Mouse (Mus musculus): ENCODE results near the gene Rps29. TPM values are rescaled to one million over a fixed set of nuclear protein-coding genes. Genes with fewer than 3 reads are reported as not detected.

Rps29 gene
- polyA plus RNA-seq, 1 experiment from 2014 or later, result 1,027 TPM

DNA sequence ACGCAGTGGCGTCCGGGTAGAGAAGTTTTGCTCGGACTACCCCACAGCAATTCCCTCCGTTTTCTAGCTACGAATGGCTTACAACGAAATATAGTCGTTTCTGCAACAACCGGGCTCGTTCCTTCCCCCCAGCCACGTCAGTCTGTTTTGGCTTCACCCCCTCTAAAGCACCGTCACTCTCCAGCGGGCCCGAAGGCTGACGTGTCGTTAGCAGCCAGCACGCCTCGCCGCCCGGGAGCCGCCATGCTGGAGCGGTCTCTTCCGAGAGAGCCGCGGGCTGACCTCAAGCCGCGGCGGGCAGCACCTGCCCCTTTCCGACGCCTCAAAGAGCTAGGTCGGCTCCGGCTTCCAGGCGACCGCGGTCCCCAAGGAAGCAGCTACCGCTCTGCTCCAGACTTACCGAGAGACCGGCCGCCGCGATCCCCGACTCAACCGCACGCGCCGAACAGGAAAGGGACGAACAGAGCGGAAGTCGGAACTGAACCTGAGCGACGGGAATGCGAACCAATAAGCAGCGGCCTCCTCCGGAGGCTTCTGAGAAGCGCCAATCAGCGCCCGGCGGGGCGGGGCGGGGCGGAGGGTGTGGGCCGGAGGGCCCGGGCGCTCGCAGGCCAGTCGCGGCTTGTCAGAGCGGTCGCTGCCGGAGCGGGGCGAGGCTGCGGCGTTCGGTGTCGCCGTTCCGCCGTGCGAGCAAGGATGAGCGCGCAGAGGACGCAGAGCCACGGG, 24.8 kb upstream of the Rps29 start, which contains the start of the genes Rpl36al and Mgat2:
Gene Rpl36al, minus strand, starts transcription at position 501 of the 726 bp plus-strand sequence.
Gene Mgat2, plus strand, starts transcription at position 575 of the 726 bp plus-strand sequence.
- Histone ChIP-seq H3K9me3 (replicated peaks; ENCODE audit: control insufficient read depth, low read length) (no peaks in the 10 kb centered on the region), H3K9ac (ENCODE audit: low read length) (peak within 1 kb of the TSS; percentile 90), H3K36me3 (ENCODE audit: control insufficient read depth, insufficient read depth) (peaks cover 15% of the 10 kb centered on the region), H3K4me1 (ENCODE audit: control insufficient read depth, insufficient read depth, low read length) (peaks cover 22% of the 10 kb centered on the region), H3K27ac (ENCODE audit: low read length) (peak within 1 kb of the TSS; percentile 90), H3K4me3 (ENCODE audit: low read length) (peak within 1 kb of the TSS; percentile 92), H3K4me2 (ENCODE audit: low read depth, low read length) (peak within 1 kb of the TSS; percentile 91), H3K27me3 (ENCODE audit: control insufficient read depth, insufficient read depth, low read length) (no peaks in the 10 kb centered on the region)
- peak; percentile 98 for ATAC-seq (replicated peaks; ENCODE audit: extremely low read depth, insufficient read depth, low FRiP score)
- under 1% methylated on average over 84 of the region's 84 CpGs for WGBS

DNA sequence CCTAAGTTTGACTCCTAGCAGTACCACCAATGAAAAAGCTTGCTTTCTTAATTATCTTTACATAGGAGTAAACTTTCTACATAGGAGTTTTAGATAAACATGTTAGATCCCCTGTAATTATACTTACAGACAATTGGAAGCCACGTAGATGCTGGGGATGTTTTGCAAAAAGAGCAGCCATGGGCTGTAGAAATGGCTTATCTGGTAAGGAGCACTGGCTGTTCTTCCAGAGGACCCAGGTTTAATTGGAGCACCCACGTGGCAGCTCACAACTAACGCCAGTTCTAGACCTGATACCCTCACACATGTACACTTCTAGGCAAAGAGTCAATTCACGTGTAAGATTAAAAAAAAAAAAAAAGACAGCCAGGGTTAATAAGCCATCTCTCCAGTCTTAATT, 22.8 kb upstream of the Rps29 start:
- H3K27ac ChIP-seq (ENCODE audit: low read length), result no peak overlapping the region
- no peak overlapping the region for H3K4me2 ChIP-seq (ENCODE audit: low read depth, low read length)
- H3K9ac ChIP-seq (ENCODE audit: low read length), result no peak overlapping the region
- no peaks in the 10 kb centered on the region for H3K9me3 ChIP-seq (replicated peaks; ENCODE audit: control insufficient read depth, low read length)
- no peak for ATAC-seq (replicated peaks; ENCODE audit: extremely low read depth, insufficient read depth, low FRiP score)
- WGBS, result 80% methylated on average over 4 of the region's 4 CpGs
- H3K4me1 ChIP-seq (ENCODE audit: control insufficient read depth, insufficient read depth, low read length), result peaks cover 17% of the 10 kb centered on the region
- peaks cover 13% of the 10 kb centered on the region for H3K36me3 ChIP-seq (ENCODE audit: control insufficient read depth, insufficient read depth)
- H3K4me3 ChIP-seq (ENCODE audit: low read length), result no peak overlapping the region
- H3K27me3 ChIP-seq (ENCODE audit: control insufficient read depth, insufficient read depth, low read length), result no peaks in the 10 kb centered on the region

DNA sequence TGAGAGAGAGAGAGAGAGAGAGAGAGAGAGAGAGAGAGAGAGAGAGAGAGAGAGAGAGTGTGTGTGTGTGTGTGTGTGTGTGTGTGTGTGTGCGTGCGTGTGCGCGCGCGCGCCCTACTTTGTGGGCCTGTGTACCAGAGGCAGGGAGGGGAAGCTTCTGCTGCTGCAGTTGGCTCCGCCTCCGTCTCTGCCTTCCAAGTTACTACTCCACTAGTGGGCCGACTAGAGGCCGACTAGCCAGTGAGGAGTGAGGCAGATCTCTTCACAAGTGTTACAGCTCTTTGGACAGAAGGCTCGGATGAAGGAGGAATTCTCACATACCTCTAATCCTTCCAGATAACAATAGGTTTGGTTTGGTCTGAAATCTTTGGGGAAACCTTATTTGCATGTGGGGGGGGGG, 20.4 kb upstream of the Rps29 start:
- no peaks in the 10 kb centered on the region for H3K9me3 ChIP-seq (replicated peaks; ENCODE audit: control insufficient read depth, low read length)
- H3K4me2 ChIP-seq (ENCODE audit: low read depth, low read length), result no peak overlapping the region
- no peak for ATAC-seq (replicated peaks; ENCODE audit: extremely low read depth, insufficient read depth, low FRiP score)
- WGBS, result 64% methylated on average over 12 of the region's 12 CpGs
- peaks cover 23% of the 10 kb centered on the region for H3K36me3 ChIP-seq (ENCODE audit: control insufficient read depth, insufficient read depth)
- H3K9ac ChIP-seq (ENCODE audit: low read length), result no peak overlapping the region
- no peak overlapping the region for H3K4me3 ChIP-seq (ENCODE audit: low read length)
- H3K27me3 ChIP-seq (ENCODE audit: control insufficient read depth, insufficient read depth, low read length), result no peaks in the 10 kb centered on the region
- H3K4me1 ChIP-seq (ENCODE audit: control insufficient read depth, insufficient read depth, low read length), result peaks cover 5% of the 10 kb centered on the region; the same call in 1 of the 2 replicates
- no peak overlapping the region for H3K27ac ChIP-seq (ENCODE audit: low read length)

DNA sequence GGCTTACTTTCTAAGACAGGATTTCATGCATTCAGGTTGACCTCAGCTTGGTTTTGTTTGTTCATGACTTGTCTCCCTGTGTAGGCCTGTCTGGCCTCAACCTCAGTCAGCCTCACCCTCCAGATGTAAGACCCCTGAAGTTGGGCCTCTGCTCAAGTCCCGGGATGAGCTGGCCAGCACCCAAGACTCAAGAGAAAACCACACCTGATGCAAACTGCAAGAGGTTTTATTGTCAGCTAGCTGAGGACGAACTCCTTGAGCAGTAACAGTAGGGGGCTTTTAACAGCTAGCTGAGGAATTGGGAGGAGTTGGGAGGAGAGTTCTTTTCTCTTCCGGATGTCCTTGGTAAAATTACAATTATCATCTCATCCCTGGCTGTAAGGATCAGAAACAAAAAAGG, 18.5 kb upstream of the Rps29 start:
- H3K36me3 ChIP-seq (ENCODE audit: control insufficient read depth, insufficient read depth), result peaks cover 28% of the 10 kb centered on the region
- WGBS, result 78% methylated on average over 3 of the region's 3 CpGs
- H3K27ac ChIP-seq (ENCODE audit: low read length), result no peak overlapping the region
- 0 out of 2 replicates have a peak, but pooled peaks cover 3% of the 10 kb centered on the region for H3K4me1 ChIP-seq (ENCODE audit: control insufficient read depth, insufficient read depth, low read length)
- H3K9ac ChIP-seq (ENCODE audit: low read length), result no peak overlapping the region
- no peak for ATAC-seq (replicated peaks; ENCODE audit: extremely low read depth, insufficient read depth, low FRiP score)
- H3K4me3 ChIP-seq (ENCODE audit: low read length), result no peak overlapping the region
- no peak overlapping the region for H3K4me2 ChIP-seq (ENCODE audit: low read depth, low read length)
- H3K9me3 ChIP-seq (replicated peaks; ENCODE audit: control insufficient read depth, low read length), result no peaks in the 10 kb centered on the region
- no peaks in the 10 kb centered on the region for H3K27me3 ChIP-seq (ENCODE audit: control insufficient read depth, insufficient read depth, low read length)

DNA sequence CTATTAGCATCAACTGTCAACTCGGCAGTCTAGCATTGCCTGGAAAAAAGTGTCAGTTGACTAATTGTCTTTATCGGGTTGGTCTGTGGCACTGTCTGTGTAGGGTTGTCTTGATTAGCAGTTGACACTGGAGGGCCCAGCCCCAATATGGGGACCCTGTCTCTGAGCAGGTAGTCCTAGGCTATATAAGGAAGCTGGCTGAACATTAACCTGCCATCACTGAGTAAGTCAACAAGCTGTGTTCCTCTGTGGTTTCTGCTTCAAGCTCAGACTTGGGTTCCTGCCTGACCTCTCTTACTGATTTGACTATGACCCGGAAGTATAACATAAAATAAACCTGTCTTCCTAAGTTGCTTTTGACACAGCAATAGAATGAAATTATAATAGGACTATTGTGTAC, 17.0 kb upstream of the Rps29 start:
- no peak overlapping the region for H3K9ac ChIP-seq (ENCODE audit: low read length)
- no peak overlapping the region for H3K4me2 ChIP-seq (ENCODE audit: low read depth, low read length)
- no peaks in the 10 kb centered on the region for H3K4me1 ChIP-seq (ENCODE audit: control insufficient read depth, insufficient read depth, low read length)
- H3K4me3 ChIP-seq (ENCODE audit: low read length), result no peak overlapping the region
- WGBS, result 89% methylated on average over 3 of the region's 3 CpGs
- H3K36me3 ChIP-seq (ENCODE audit: control insufficient read depth, insufficient read depth), result peaks cover 22% of the 10 kb centered on the region
- H3K27me3 ChIP-seq (ENCODE audit: control insufficient read depth, insufficient read depth, low read length), result no peaks in the 10 kb centered on the region
- ATAC-seq (replicated peaks; ENCODE audit: extremely low read depth, insufficient read depth, low FRiP score), result no peak
- no peak overlapping the region for H3K27ac ChIP-seq (ENCODE audit: low read length)
- H3K9me3 ChIP-seq (replicated peaks; ENCODE audit: control insufficient read depth, low read length), result no peaks in the 10 kb centered on the region

DNA sequence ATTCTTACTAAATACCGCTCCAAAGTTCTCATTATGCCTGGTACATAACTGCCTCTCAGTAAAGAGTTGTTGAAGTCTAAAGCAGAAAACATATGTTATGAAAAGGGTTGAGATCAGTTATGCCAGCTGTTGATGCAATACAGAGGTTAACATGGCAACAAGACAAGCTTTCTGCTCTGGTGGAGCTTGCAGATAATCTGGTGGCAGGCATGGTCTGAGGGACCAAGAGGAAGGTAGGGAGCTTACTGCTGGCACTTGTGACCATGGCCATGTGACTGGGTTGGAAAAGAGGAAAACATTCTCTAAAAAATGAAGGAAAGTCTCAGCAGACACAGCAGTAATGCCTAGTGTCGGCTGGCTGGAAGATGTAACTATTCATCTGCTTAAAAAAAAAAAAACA, 12.3 kb upstream of the Rps29 start:
- no peaks in the 10 kb centered on the region for H3K9me3 ChIP-seq (replicated peaks; ENCODE audit: control insufficient read depth, low read length)
- 89% methylated on average over 2 of the region's 2 CpGs for WGBS
- no peak overlapping the region for H3K4me2 ChIP-seq (ENCODE audit: low read depth, low read length)
- H3K4me3 ChIP-seq (ENCODE audit: low read length), result no peak overlapping the region
- H3K9ac ChIP-seq (ENCODE audit: low read length), result no peak overlapping the region
- peaks cover 14% of the 10 kb centered on the region for H3K4me1 ChIP-seq (ENCODE audit: control insufficient read depth, insufficient read depth, low read length)
- no peak overlapping the region for H3K27ac ChIP-seq (ENCODE audit: low read length)
- no peak for ATAC-seq (replicated peaks; ENCODE audit: extremely low read depth, insufficient read depth, low FRiP score)
- peaks cover 19% of the 10 kb centered on the region for H3K36me3 ChIP-seq (ENCODE audit: control insufficient read depth, insufficient read depth)
- no peaks in the 10 kb centered on the region for H3K27me3 ChIP-seq (ENCODE audit: control insufficient read depth, insufficient read depth, low read length)

DNA sequence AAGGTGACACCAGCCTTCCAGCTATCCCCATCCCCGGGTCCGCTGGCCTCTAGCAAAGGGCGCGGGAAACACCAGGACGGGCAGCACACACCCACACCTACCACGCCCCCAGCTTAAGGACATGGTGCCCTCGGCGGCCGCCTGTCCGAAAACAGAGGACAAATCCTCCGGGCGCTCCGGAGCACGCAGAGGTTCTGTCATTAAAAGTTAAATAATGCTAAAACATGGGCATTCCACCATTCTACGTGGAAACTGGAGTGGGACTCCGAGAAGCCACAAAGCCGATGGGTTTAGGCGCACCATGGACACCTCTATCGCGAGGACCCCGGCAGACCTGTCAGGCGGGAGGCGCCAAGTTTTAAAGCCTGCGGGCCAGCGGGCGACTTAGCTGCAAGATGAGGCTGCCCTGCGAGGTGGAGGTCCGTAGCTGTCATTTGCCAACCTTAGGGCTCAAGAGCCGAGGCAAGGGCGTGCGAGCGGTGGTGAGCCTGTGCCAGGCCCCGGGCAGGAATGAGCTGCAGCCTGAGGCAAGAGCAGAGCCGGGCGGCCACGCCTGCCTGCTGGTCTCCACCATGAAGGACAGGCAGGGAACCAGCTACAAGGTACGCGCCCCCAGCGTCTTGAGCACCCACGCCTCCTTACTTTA, 9.6 kb upstream of the Rps29 start, which contains the start of gene Lrr1:
Gene Lrr1, plus strand, starts transcription at position 354 of the 646 bp plus-strand sequence.
- Histone ChIP-seq H3K27me3 (ENCODE audit: control insufficient read depth, insufficient read depth, low read length) (no peaks in the 10 kb centered on the region), H3K9me3 (replicated peaks; ENCODE audit: control insufficient read depth, low read length) (no peaks in the 10 kb centered on the region), H3K27ac (ENCODE audit: low read length) (peak within 1 kb of the TSS; percentile 62), H3K4me1 (ENCODE audit: control insufficient read depth, insufficient read depth, low read length) (peaks cover 14% of the 10 kb centered on the region), H3K4me3 (ENCODE audit: low read length) (peak within 1 kb of the TSS; percentile 62), H3K4me2 (ENCODE audit: low read depth, low read length) (peak within 1 kb of the TSS; percentile 72), H3K9ac (ENCODE audit: low read length) (peak within 1 kb of the TSS; percentile 73), H3K36me3 (ENCODE audit: control insufficient read depth, insufficient read depth) (peaks cover 8% of the 10 kb centered on the region)
- peak; percentile 90 for ATAC-seq (replicated peaks; ENCODE audit: extremely low read depth, insufficient read depth, low FRiP score)
- WGBS, result under 1% methylated on average over 40 of the region's 40 CpGs

DNA sequence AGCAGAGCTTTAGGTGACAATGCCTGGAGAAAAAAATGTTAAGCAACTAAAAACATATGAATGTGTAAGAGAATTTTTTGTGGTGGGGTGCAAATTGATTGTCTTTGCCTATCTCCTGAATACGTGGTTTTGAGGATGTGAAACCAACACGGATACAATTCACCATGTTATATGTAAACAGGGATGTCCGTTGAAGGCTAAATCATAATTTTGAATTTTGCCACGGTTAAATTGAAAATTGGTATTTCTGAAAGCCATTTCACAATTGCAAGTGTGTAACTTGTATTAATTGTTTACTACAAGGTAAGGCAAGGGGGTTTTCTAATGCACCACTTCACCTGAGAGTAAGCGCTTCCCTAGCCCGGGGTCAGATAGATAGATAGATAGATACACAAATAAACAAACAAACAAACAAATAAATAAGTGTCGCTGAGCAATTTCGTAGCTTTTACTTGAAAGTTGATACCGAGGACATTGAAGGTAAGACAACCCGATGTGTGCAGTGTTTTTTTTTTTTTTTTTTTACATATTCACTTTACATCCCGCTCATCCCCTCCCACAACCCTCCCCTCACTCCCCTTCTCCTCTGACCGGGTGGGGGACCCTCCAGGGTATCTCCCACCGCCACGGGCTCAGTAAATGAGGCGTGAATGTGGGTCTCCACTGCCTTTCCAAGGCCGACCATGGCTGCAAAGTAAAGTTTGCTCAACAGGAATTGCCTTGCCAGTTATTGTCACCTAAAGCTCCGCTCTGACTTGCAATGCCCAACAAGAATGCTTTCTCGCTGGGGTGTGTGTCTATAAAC, 8.9 kb upstream of the Rps29 start:
- H3K27ac ChIP-seq (ENCODE audit: low read length), result peak overlapping the region; percentile 62
- H3K27me3 ChIP-seq (ENCODE audit: control insufficient read depth, insufficient read depth, low read length), result no peaks in the 10 kb centered on the region
- peak overlapping the region; percentile 73 for H3K9ac ChIP-seq (ENCODE audit: low read length)
- 8% methylated on average over 18 of the region's 18 CpGs for WGBS
- peak overlapping the region; percentile 62 for H3K4me3 ChIP-seq (ENCODE audit: low read length)
- ATAC-seq (replicated peaks; ENCODE audit: extremely low read depth, insufficient read depth, low FRiP score), result peak; percentile 33
- H3K4me1 ChIP-seq (ENCODE audit: control insufficient read depth, insufficient read depth, low read length), result peaks cover 14% of the 10 kb centered on the region
- H3K36me3 ChIP-seq (ENCODE audit: control insufficient read depth, insufficient read depth), result 0 out of 2 replicates have a peak, but pooled peaks cover 4% of the 10 kb centered on the region
- H3K9me3 ChIP-seq (replicated peaks; ENCODE audit: control insufficient read depth, low read length), result no peaks in the 10 kb centered on the region
- H3K4me2 ChIP-seq (ENCODE audit: low read depth, low read length), result peak overlapping the region; percentile 72

Measured in heart, embryonic 16.5 days (tissue).